Mouse (Mus musculus) erythroblast, adult 5-6 weeks (primary cell): ENCODE measurements around the gene Gm10273. TPM values are rescaled to one million over a fixed set of nuclear protein-coding genes. Genes with fewer than 3 reads are reported as not detected.

Experiments
- ATAC-seq: replicated peaks from 2 replicates; pipeline ENCODE4 v1.8.0; 2016; ENCODE audit warnings: moderate number of reproducible peaks, mild to moderate bottlenecking, moderate TSS enrichment, inconsistent platforms; ENCODE audit not compliant: poor library complexity, low FRiP score, severe bottlenecking
- total RNA-seq, 2 experiments: library from RNA; stranded (forward) in 1 of 2; stranded (reverse) in 1 of 2; fragments of 150-400 nt in 1 of 2; fragments of 200-764, 138-1000 nt in 1 of 2; gene quantifications; 2 replicates each; pipeline versions ENCODE4 v1.2.3 to v1.2.4; 2015 to 2017; ENCODE audit warnings: low replicate concordance in 2 of 2

Gene Gm10273
- total RNA-seq, 2 experiments from 2014 or later = 13.4 to 14.7 TPM

DNA sequence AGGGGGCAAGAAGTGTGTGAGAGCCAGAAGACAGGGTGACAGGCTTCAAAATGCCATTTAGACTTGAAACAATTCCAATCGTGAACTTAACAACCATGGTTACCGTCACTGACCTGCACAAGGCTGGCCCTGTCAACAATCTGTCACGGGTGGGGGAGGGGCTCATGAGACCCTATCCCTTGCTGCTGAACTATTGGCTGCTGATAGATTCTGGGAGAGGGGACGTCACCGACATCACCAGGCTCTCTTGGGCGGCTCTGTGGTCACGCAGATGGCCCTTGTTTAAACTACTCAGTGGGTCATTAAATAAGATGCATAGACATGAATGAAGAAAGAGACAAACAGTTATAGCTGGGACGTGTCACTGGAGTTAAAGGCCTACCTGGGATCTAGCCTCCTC lies 49.2 kb downstream of the Gm10273 start:
- ATAC-seq = no peak

Other genes starting within 250 kb of the Gm10273 start
- gene Sept10, start 173.8 kb upstream of the Gm10273 start, total RNA-seq (2015; ENCODE audit: low replicate concordance) = 1.7 and 2.3 TPM in 2 replicates
- gene Sept10, start 173.8 kb upstream of the Gm10273 start, total RNA-seq (2017; ENCODE audit: low replicate concordance) = 3.2 and 4.8 TPM in 2 replicates
- 5.6 and 6.5 TPM in 2 replicates for gene Sowahc, start 173.7 kb upstream of the Gm10273 start, total RNA-seq (2015; ENCODE audit: low replicate concordance)
- gene Sowahc, start 173.7 kb upstream of the Gm10273 start, total RNA-seq (2017; ENCODE audit: low replicate concordance) = 3.9 and 5.9 TPM in 2 replicates
- gene P4ha1, start 72.3 kb upstream of the Gm10273 start, total RNA-seq (2015; ENCODE audit: low replicate concordance) = 3.5 and 6.9 TPM in 2 replicates
- 7.7 and 12.3 TPM in 2 replicates for gene P4ha1, start 72.3 kb upstream of the Gm10273 start, total RNA-seq (2017; ENCODE audit: low replicate concordance)
- gene Pla2g12b, start 8.0 kb downstream of the Gm10273 start, total RNA-seq (2015; ENCODE audit: low replicate concordance) = not detected in 2 replicates
- not detected in 2 replicates for gene Pla2g12b, start 8.0 kb downstream of the Gm10273 start, total RNA-seq (2017; ENCODE audit: low replicate concordance)
- not detected in 2 replicates for gene Oit3, start 46.1 kb downstream of the Gm10273 start, total RNA-seq (2015; ENCODE audit: low replicate concordance)
- gene Oit3, start 46.1 kb downstream of the Gm10273 start, total RNA-seq (2017; ENCODE audit: low replicate concordance) = not detected in 2 replicates
- gene Gm10322, start 220.4 kb downstream of the Gm10273 start, total RNA-seq (2015; ENCODE audit: low replicate concordance) = not detected in 2 replicates
- not detected in 2 replicates for gene Gm10322, start 220.4 kb downstream of the Gm10273 start, total RNA-seq (2017; ENCODE audit: low replicate concordance)
- gene Mcu, start 221.1 kb downstream of the Gm10273 start, total RNA-seq (2015; ENCODE audit: low replicate concordance) = 10.0 and 19.2 TPM in 2 replicates
- gene Mcu, start 221.1 kb downstream of the Gm10273 start, total RNA-seq (2017; ENCODE audit: low replicate concordance) = 9.2 and 16.2 TPM in 2 replicates